Mouse (Mus musculus) hindbrain, embryonic 11.5 days (tissue): Measurements from ENCODE around the gene BC048562. TPM values are rescaled to one million over a fixed set of nuclear protein-coding genes. Genes with fewer than 3 reads are reported as not detected.

Experiments used
- ATAC-seq: fragments of 200-750 bp; cut with Nextera tagmentation; 2 replicates; pipeline ENCODE4 v1.8.0; 2017; ENCODE audit warnings: mild to moderate bottlenecking, moderate TSS enrichment, moderate library complexity; ENCODE audit not compliant: low FRiP score
- DNase-seq: peaks from one replicate; pipeline ENCODE4 v3.0.0-alpha.2; 2015; ENCODE audit warnings: low spot score
- H3K27ac ChIP-seq: fragments of 300-500 bp; sonication (generic); 2 replicates; pipeline ENCODE4 v1.5.1; 2014; ENCODE audit warnings: mild to moderate bottlenecking, low read depth, low read length
- H3K27me3 ChIP-seq: fragments of 300-500 bp; sonication (generic); 2 replicates; pipeline ENCODE4 v1.6.1; 2014; ENCODE audit warnings: mild to moderate bottlenecking, low read length, moderate library complexity, mixed read lengths; ENCODE audit not compliant: control insufficient read depth, insufficient read depth
- H3K36me3 ChIP-seq: fragments of 300-500 bp; sonication (generic); 2 replicates; pipeline ENCODE4 v1.6.1; 2014; ENCODE audit warnings: mild to moderate bottlenecking, low read length, moderate library complexity, mixed read lengths; ENCODE audit not compliant: control insufficient read depth, insufficient read depth
- H3K4me1 ChIP-seq: fragments of 300-500 bp; sonication (generic); replicated peaks from 2 replicates; pipeline ENCODE4 v1.6.1; 2014; ENCODE audit warnings: low read length, mixed read lengths; ENCODE audit not compliant: control insufficient read depth, insufficient read depth
- H3K4me2 ChIP-seq: fragments of 300-500 bp; sonication (generic); replicated peaks from 2 replicates; pipeline ENCODE4 v1.6.1; 2014; ENCODE audit warnings: mild to moderate bottlenecking, low read depth, low read length
- H3K4me3 ChIP-seq: fragments of 300-500 bp; sonication (generic); 2 replicates; pipeline ENCODE4 v1.5.1; 2014; ENCODE audit warnings: low read depth, low read length
- H3K9ac ChIP-seq: fragments of 300-500 bp; sonication (generic); 2 replicates; pipeline ENCODE4 v1.6.1; 2014; ENCODE audit warnings: low read depth, low read length
- H3K9me3 ChIP-seq: fragments of 300-500 bp; sonication (generic); 2 replicates; pipeline ENCODE4 v1.6.1; 2016; ENCODE audit warnings: low read length; ENCODE audit not compliant: control insufficient read depth
- WGBS: fragments of 180-500 bp; shearing (Covaris S2); extraction: QIAGEN DNeasy Blood & Tissue Kit; methylation state at CpG from one replicate; pipeline ENCODE4 v1.1.7; 2014; 5-methylcytosine and 5-hydroxymethylcytosine counted together
- polyA plus RNA-seq: library from polyadenylated mRNA; unstranded; fragments of >200 nt; fragmentation: Nextera tagmentation; extraction: Ambion mirVana; gene quantifications from 2 replicates; pipeline ENCODE4 v1.2.1, GENCODE M21; 2014

Gene BC048562
- polyA plus RNA-seq, 1 experiment from 2014 or later = not detected

DNA sequence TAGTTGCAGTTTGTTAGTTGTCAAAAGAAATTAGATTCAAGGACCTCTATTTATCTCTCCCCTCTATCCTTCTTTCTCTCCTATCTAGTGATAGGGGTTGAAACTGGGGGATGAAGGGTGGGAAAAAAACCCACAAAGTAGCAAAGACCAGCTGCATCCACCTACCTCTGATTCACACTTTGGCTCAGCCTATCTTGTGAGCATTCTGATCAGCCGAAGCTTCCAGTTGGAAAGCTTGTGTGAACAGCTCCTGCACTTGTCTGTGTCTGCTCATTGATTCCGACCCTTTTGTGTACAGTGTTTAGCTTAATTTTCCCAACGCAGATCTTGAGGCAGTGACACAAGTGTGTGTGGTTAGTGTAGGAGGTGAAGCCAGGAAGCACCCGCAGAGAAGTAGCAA is 17.2 kb downstream of the BC048562 start:
- Histone ChIP-seq H3K4me1 (peaks cover 21% of the 10 kb centered on the region), H3K27ac (no peak overlapping the region), H3K9ac (no peak overlapping the region), H3K36me3 (no peaks in the 10 kb centered on the region), H3K4me2 (no peak overlapping the region), H3K4me3 (no peak overlapping the region), H3K9me3 (no peaks in the 10 kb centered on the region), H3K27me3 (no peaks in the 10 kb centered on the region)
- WGBS = 85% methylated on average over 4 of the region's 4 CpGs
- DNase-seq (no peak), ATAC-seq (no peak)

DNA sequence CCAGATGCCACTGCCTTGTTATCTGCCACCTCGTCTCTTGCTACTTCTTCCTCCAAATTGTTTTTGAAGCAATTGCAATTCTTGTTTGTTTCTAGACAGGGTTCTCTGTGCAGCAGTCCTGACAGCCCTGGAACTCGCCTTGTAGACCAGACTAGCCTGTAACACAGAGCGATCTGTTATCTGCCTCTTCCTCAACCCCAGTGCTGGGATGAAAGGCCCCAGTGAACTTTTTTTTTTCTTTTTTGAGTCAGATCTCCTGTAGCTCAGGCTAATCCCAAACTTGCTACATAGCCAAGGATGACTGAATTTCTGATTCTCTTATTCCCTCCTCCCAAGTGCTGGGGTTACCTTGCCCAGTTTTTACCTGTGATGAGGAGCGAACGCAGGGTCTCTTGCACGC is 18.1 kb downstream of the BC048562 start:
- no peak overlapping the region for H3K27ac ChIP-seq
- H3K36me3 ChIP-seq = no peaks in the 10 kb centered on the region
- ATAC-seq (no peak), DNase-seq (no peak)
- no peak overlapping the region for H3K4me2 ChIP-seq
- peaks cover 20% of the 10 kb centered on the region for H3K4me1 ChIP-seq
- no peak overlapping the region for H3K9ac ChIP-seq
- H3K9me3 ChIP-seq = no peaks in the 10 kb centered on the region
- no peaks in the 10 kb centered on the region for H3K27me3 ChIP-seq
- 91% methylated on average over 6 of the region's 6 CpGs for WGBS
- no peak overlapping the region for H3K4me3 ChIP-seq

DNA sequence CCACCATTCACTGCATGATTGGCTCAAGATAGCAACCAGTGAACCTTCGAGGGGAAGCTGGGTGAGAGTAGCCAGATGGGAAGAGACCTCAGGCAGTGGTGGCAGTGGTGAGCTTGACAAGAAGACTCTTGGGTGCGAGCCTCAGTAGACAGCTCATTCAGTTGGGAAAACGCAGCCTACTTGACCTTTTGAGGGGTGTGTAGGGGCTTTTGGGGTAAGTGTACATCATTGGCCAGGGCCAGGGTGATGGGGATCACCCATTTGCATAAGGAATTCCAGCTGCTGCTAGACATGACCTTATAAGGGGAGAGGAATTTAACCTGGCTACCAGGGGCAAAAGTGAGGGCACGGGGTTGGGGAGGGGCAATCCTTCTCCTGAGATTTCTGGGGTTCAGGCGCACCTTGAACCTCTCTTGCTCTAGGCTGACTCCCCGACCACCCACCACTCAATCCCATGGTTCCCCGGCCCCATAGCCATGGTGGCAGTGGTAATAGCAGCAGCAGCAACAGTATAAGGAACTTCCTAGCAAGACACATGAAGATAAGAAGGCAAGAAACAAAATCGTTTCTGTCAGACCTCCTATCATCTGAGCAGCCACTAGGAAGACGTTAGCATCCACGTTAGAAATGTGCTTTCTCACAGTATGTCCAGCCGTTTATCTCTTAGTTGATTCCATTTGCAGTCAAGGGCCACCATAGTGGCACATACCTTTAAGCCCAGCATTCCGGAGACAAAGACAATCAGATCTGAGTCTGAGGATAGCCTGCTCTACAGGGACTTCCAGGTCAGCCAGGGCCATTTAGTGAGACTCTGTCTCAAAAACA is 19.7 kb downstream of the BC048562 start:
- no peaks in the 10 kb centered on the region for H3K36me3 ChIP-seq
- H3K4me2 ChIP-seq = no peak overlapping the region
- DNase-seq (no peak), ATAC-seq (no peak)
- no peak overlapping the region for H3K9ac ChIP-seq
- H3K27ac ChIP-seq = no peak overlapping the region
- H3K4me1 ChIP-seq = peaks cover 5% of the 10 kb centered on the region
- no peaks in the 10 kb centered on the region for H3K9me3 ChIP-seq
- WGBS = 78% methylated on average over 12 of the region's 12 CpGs
- no peaks in the 10 kb centered on the region for H3K27me3 ChIP-seq
- H3K4me3 ChIP-seq = no peak overlapping the region

DNA sequence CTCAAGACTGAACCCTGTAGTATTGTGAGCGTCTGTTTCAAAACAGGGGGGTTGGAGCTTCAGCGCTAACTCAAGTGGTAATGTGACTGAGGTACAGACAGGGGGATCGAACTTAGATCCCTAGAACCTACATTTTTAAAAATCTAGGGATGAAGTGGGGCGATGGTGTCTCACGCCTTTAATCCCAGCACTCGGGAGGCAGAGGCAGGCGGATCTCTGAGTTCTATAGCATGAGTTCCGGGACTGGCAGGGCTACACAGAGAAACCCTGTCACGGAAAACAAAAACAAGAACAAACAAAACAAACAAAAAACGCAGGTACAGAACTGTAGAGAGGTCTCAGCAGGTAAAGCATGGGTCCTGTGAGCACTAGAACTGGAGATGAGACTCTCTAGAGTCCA is 20.7 kb downstream of the BC048562 start:
- ATAC-seq (no peak), DNase-seq (no peak)
- peaks cover 3% of the 10 kb centered on the region; the same call in 1 of the 2 replicates for H3K4me1 ChIP-seq
- H3K27me3 ChIP-seq = no peaks in the 10 kb centered on the region
- H3K9ac ChIP-seq = no peak overlapping the region
- no peaks in the 10 kb centered on the region for H3K36me3 ChIP-seq
- H3K4me3 ChIP-seq = no peak overlapping the region
- H3K27ac ChIP-seq = no peak overlapping the region
- WGBS = 87% methylated on average over 10 of the region's 10 CpGs
- H3K9me3 ChIP-seq = no peaks in the 10 kb centered on the region
- no peak overlapping the region for H3K4me2 ChIP-seq

DNA sequence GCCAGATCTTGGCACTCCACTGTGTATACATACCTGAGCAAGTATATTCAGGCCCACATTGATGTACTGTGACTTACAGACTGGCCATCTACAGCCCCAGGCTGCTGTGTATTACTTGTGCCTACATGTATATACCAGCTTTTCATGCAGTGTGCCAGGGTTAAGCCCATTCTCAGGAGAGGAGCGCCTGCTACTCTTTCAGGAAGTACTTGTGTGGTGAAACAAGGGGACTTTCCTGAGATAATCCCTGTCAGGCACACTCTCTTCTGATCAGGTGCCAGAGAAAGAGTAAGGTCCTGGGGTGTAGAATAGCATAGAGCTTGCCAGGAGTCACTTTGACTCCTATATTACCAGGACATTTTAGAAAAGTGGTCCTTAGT is 23.6 kb downstream of the BC048562 start:
- Histone ChIP-seq H3K9me3 (no peaks in the 10 kb centered on the region), H3K9ac (no peak overlapping the region), H3K27me3 (no peaks in the 10 kb centered on the region), H3K27ac (no peak overlapping the region), H3K4me2 (peak overlapping the region; percentile 89; the same call in 1 of the 2 replicates), H3K4me1 (peaks cover 3% of the 10 kb centered on the region; the same call in 1 of the 2 replicates), H3K4me3 (peak overlapping the region; percentile 98), H3K36me3 (0 out of 2 replicates have a peak, but pooled peaks cover 8% of the 10 kb centered on the region)
- no peak for ATAC-seq
- 100% methylated on average over 1 of the region's 1 CpGs for WGBS
- no peak for DNase-seq

DNA sequence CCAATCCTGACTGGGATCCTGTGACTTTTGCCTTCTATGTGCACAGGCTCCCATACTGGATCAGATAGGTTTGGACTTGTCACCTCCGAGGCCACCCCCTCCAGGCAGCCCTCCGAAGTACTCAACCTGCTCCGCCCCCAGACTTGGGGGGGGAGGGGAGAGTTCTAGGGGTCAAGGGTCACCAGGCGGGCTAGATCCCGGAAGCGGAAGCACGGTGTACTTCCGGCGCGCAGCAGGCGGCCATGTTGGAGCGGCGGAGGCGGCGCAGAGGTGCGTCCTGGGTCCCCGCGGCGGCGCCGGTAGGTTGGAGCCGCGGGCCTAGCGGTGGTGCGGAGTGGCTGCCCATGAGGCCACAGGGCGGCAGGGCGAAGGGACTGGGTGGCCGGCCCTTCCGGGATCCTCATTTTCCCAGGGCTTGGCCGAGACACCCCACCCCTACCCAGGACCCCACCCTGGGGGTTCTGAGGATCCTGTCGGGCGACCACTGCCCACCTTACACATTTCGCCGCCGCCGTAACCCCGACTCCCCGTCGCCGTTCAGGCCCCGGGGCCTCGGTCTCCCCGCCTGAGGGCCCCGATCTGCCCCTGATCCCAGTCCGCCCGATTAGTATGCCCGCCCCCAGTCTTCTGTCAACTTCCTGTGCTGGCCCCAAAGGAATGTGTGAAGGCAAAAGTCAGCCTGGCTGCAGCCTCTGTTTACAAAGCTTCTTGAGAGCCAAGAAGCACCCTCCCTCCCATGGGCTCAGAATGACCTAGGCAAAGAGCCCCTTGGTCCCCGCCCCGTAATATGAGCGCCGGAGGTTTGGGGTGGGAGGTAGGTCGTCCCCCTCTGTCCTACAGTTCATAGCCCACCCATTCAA is 24.3 kb downstream of the BC048562 start, which contains the start of gene Ccdc71:
Ccdc71 (plus strand) TSS at position 209 of the 860 bp plus-strand sequence.
- H3K36me3 ChIP-seq = peaks cover 8% of the 10 kb centered on the region; the same call in 1 of the 2 replicates
- H3K4me2 ChIP-seq = peak within 1 kb of the TSS; percentile 89
- no peaks in the 10 kb centered on the region for H3K27me3 ChIP-seq
- H3K4me3 ChIP-seq = peak within 1 kb of the TSS; percentile 98
- H3K4me1 ChIP-seq = peaks cover 3% of the 10 kb centered on the region; the same call in 1 of the 2 replicates
- peak within 1 kb of the TSS; percentile 76 for H3K27ac ChIP-seq
- ATAC-seq (peak; percentile 84), DNase-seq (peak; percentile 94)
- H3K9me3 ChIP-seq = no peaks in the 10 kb centered on the region
- WGBS = under 1% methylated on average over 42 of the region's 52 CpGs
- H3K9ac ChIP-seq = peak within 1 kb of the TSS; percentile 91

DNA sequence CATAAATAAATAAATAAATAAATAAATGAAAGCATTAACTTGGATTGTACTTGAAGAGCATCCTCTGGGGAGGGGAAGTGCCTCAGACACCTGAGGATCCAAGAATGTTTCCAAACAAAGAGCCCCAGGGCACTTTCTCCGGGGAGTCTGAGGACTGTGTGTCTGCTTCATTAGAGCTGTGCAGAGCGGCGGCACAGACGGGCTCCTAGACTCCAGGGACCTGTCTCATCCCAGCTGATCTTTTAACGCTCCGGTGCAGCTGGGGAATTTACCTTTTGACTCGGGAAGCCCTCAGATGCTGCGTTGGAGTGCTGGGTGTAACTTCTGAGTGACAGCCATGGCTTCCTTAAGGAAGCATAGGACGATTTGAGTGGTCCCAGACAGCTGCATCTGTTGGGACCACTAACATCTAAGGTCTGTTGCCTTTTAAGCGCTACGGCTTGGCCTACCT is 24.9 kb downstream of the BC048562 start, which contains the start of gene Klhdc8b:
Klhdc8b (minus strand) TSS at position 401 of the 451 bp plus-strand sequence.
- ATAC-seq (peak; percentile 44; the same call in 1 of the 2 replicates), DNase-seq (peak; percentile 33)
- peak within 1 kb of the TSS; percentile 76 for H3K27ac ChIP-seq
- peaks cover 3% of the 10 kb centered on the region; the same call in 1 of the 2 replicates for H3K4me1 ChIP-seq
- H3K4me3 ChIP-seq = peak within 1 kb of the TSS; percentile 98
- H3K9ac ChIP-seq = peak within 1 kb of the TSS; percentile 91
- H3K36me3 ChIP-seq = peaks cover 8% of the 10 kb centered on the region; the same call in 1 of the 2 replicates
- WGBS = 24% methylated on average over 11 of the region's 11 CpGs
- no peaks in the 10 kb centered on the region for H3K9me3 ChIP-seq
- H3K4me2 ChIP-seq = peak within 1 kb of the TSS; percentile 89
- H3K27me3 ChIP-seq = no peaks in the 10 kb centered on the region

DNA sequence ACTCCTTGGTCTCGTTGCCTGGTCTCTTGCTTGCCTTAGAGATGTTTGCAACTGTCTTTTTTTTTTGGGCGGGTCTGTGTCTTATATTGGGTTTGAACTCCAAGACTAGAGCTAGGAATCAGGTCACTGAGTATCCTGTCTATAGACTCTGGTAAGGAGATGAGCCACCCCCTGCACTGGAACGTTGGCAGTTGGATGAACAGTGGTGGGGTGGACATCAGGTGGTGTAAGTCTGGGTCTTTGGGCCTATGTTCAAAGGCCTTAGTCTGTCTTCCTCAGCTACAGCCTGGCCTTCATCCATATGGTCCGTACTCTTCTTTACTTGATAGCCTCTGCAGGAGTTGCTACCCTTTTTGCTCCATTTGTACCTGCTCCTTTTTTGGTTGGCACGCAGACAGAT is 25.4 kb downstream of the BC048562 start:
- ATAC-seq (no peak), DNase-seq (no peak)
- H3K4me2 ChIP-seq = peak overlapping the region; percentile 89
- no peaks in the 10 kb centered on the region for H3K27me3 ChIP-seq
- peak overlapping the region; percentile 98; the same call in 1 of the 2 replicates for H3K4me3 ChIP-seq
- peaks cover 8% of the 10 kb centered on the region; the same call in 1 of the 2 replicates for H3K36me3 ChIP-seq
- H3K9me3 ChIP-seq = no peaks in the 10 kb centered on the region
- peaks cover 3% of the 10 kb centered on the region; the same call in 1 of the 2 replicates for H3K4me1 ChIP-seq
- H3K27ac ChIP-seq = no peak overlapping the region
- WGBS = 91% methylated on average over 5 of the region's 5 CpGs
- H3K9ac ChIP-seq = no peak overlapping the region
